In genomic region chr1:37314338-37314737, GRCm38 (mm10) we compare ENCODE assay signal across 27 mouse cellular contexts. TPM values are rescaled to one million over a fixed set of nuclear protein-coding genes. Genes with fewer than 3 reads are reported as not detected.
DNase-seq lines count a peak whose midpoint lies in the region; ATAC-seq and TF ChIP-seq lines count a peak whose summit lies in the region.
"Had no signal": no experiment of that assay in that cellular context is flagged by ENCODE, and none has a peak within 500 bp of the region (broad histone marks: within the 10 kb centered on the region; RNA-seq: fewer than 3 reads in every experiment).

No protein-coding gene starts in this region.

- no peaks in the 10 kb centered on the region for H3K36me3 ChIP-seq in heart, embryonic 16.5 days (ENCODE audit: control insufficient read depth, insufficient read depth)
- no peaks in the 10 kb centered on the region for H3K36me3 ChIP-seq in kidney, embryonic 14.5 days (ENCODE audit: control insufficient read depth, insufficient read depth, low read length)
- H3K36me3 ChIP-seq: embryonic facial prominence, embryonic 15.5 days; hindbrain, embryonic 10.5 days; intestine, embryonic 15.5 days; limb, embryonic 13.5 days; stomach, embryonic 15.5 days had no signal

- H3K9ac ChIP-seq in heart, embryonic 16.5 days (ENCODE audit: low read length): no peak overlapping the region; the same call in 1 of the 2 replicates
- H3K9ac ChIP-seq in kidney, embryonic 14.5 days (ENCODE audit: low read depth, low read length): no peak overlapping the region
- H3K9ac ChIP-seq: embryonic facial prominence, embryonic 15.5 days; intestine, embryonic 15.5 days; limb, embryonic 13.5 days; liver, embryonic 14.5 days; neural tube, embryonic 13.5 days; stomach, embryonic 15.5 days had no signal

- H3K4me3 ChIP-seq in heart, embryonic 16.5 days (ENCODE audit: low read length): no peak overlapping the region
- no peak overlapping the region for H3K4me3 ChIP-seq in bone marrow macrophage, adult 2 months (ENCODE audit: insufficient read depth, low read length)
- H3K4me3 ChIP-seq in kidney, embryonic 14.5 days (ENCODE audit: low read length): no peak overlapping the region
- H3K4me3 ChIP-seq: embryonic facial prominence, embryonic 15.5 days; hindbrain, embryonic 10.5 days; intestine, embryonic 15.5 days; limb, embryonic 13.5 days; myocyte; neural tube, embryonic 13.5 days; stomach, embryonic 15.5 days had no signal

- peaks cover 6% of the 10 kb centered on the region; the same call in 1 of the 2 replicates for H3K9me3 ChIP-seq in heart, embryonic 16.5 days (replicated peaks; ENCODE audit: control insufficient read depth, low read length)
- no peaks in the 10 kb centered on the region for H3K9me3 ChIP-seq in kidney, embryonic 14.5 days (ENCODE audit: control insufficient read depth, low read length)
- H3K9me3 ChIP-seq: embryonic facial prominence, embryonic 15.5 days; intestine, embryonic 15.5 days; stomach, embryonic 15.5 days had no signal

- intact Hi-C loops in gastrocnemius, postnatal 14 days (cut with DNase I; ENCODE audit: low total_unique reads): no loop called here
- intact Hi-C loops in gastrocnemius, postnatal 36 days (cut with DNase I): loop anchor here (5.0 kb wide), 1 partner anchor 38 kb away; no protein-coding TSS in a partner anchor

- ATAC-seq in heart, embryonic 16.5 days (replicated peaks; ENCODE audit: extremely low read depth, insufficient read depth, low FRiP score): no peak
- peak; percentile 36 for ATAC-seq in megakaryocyte, adult 5-6 weeks (ENCODE audit: poor library complexity, severe bottlenecking)
- no peak for ATAC-seq in kidney, embryonic 14.5 days (ENCODE audit: low FRiP score, low TSS enrichment)
- ATAC-seq: CD4-positive, CD25-positive, alpha-beta regulatory T cell, adult 4 months; forebrain, embryonic 16.5 days; hindbrain, embryonic 16.5 days; intestine, embryonic 15.5 days; lung, postnatal 0 days had no signal

- peaks cover 16% of the 10 kb centered on the region for H3K4me1 ChIP-seq in heart, embryonic 16.5 days (ENCODE audit: control insufficient read depth, insufficient read depth, low read length)
- peaks cover 57% of the 10 kb centered on the region for H3K4me1 ChIP-seq in bone marrow macrophage, adult 2 months (ENCODE audit: control insufficient read depth, insufficient read depth, low read length)
- peaks cover 8% of the 10 kb centered on the region; the same call in 1 of the 2 replicates for H3K4me1 ChIP-seq in kidney, embryonic 14.5 days (ENCODE audit: control insufficient read depth, insufficient read depth, low read length)
- H3K4me1 ChIP-seq: embryonic facial prominence, embryonic 15.5 days; intestine, embryonic 15.5 days had no signal

- peak; percentile 5 for DNase-seq in gastrocnemius, postnatal 14 days
- DNase-seq in gastrocnemius, postnatal 36 days: no peak
- no peak for DNase-seq in heart, adult 9 months (ENCODE audit: low spot score in 2 of 2)
- no peak for DNase-seq in frontal cortex, postnatal 10 days (ENCODE audit: low spot score in 2 of 2)
- DNase-seq: adrenal gland, postnatal 14 days; cerebellum, adult 9-10 months; kidney, postnatal 4 days; midbrain, embryonic 14.5 days; right cerebral cortex, adult 18-20 months; right cerebral cortex, postnatal 4 days; thymus, postnatal 25 days had no signal

- TF ChIP-seq POLR2A in bone marrow macrophage, adult 2 months (IDR thresholded peaks at IDR 0.05; ENCODE audit: borderline replicate concordance, low read depth, low read length): no peak

- no peak for TF ChIP-seq CTCF in bone marrow macrophage, adult 2 months (IDR thresholded peaks at IDR 0.05; ENCODE audit: low read depth, low read length)

- peak overlapping the region; percentile 1 for H3K27ac ChIP-seq in heart, embryonic 16.5 days (ENCODE audit: low read length)
- peak overlapping the region; percentile 39; the same call in 1 of the 2 replicates for H3K27ac ChIP-seq in bone marrow macrophage, adult 2 months (ENCODE audit: insufficient read depth, low read depth, low read length)
- H3K27ac ChIP-seq in kidney, embryonic 14.5 days (ENCODE audit: low read depth, low read length): no peak overlapping the region
- H3K27ac ChIP-seq: embryonic facial prominence, embryonic 15.5 days; hindbrain, embryonic 10.5 days; intestine, embryonic 15.5 days; limb, embryonic 13.5 days; liver, embryonic 14.5 days; neural tube, embryonic 13.5 days; stomach, embryonic 15.5 days had no signal

- 34% methylated on average over 7 of the region's 7 CpGs for WGBS in heart, embryonic 16.5 days
- WGBS in kidney, embryonic 14.5 days: 26% methylated on average over 7 of the region's 7 CpGs

- no peaks in the 10 kb centered on the region for H3K27me3 ChIP-seq in heart, embryonic 16.5 days (ENCODE audit: control insufficient read depth, insufficient read depth, low read length)
- H3K27me3 ChIP-seq in kidney, embryonic 14.5 days (ENCODE audit: control insufficient read depth, insufficient read depth, low read length): no peaks in the 10 kb centered on the region
- H3K27me3 ChIP-seq: embryonic facial prominence, embryonic 15.5 days; intestine, embryonic 15.5 days; limb, embryonic 13.5 days; neural tube, embryonic 13.5 days; stomach, embryonic 15.5 days had no signal

- no peak overlapping the region for H3K4me2 ChIP-seq in heart, embryonic 16.5 days (ENCODE audit: low read depth, low read length)
- no peak overlapping the region for H3K4me2 ChIP-seq in kidney, embryonic 14.5 days (replicated peaks; ENCODE audit: low read depth, low read length)
- H3K4me2 ChIP-seq: embryonic facial prominence, embryonic 15.5 days; intestine, embryonic 15.5 days; limb, embryonic 13.5 days; neural tube, embryonic 13.5 days; stomach, embryonic 15.5 days had no signal

RNA-seq across cellular contexts. Expression of gene Inpp4a, which starts 14.7 kb away (rescaled TPM):
- 10 to 100 TPM; 16.8 to 17.8 TPM for total RNA-seq in gastrocnemius, postnatal 14 days (2021)
- total RNA-seq in gastrocnemius, postnatal 36 days (2021): 10 to 100 TPM; 16.3 to 21.5 TPM
- 12.7 and 13.5 TPM in 2 replicates for polyA plus RNA-seq in heart, embryonic 16.5 days (2015; fragmentation: Nextera tagmentation; extraction: Ambion mirVana)
- 40.1 and 40.7 TPM in 2 replicates for polyA plus RNA-seq in bone marrow macrophage, adult 2 months (2012; ENCODE audit: insufficient read depth, insufficient read length, missing spikeins)
- total RNA-seq in megakaryocyte, adult 5-6 weeks (2015): 44.0 and 44.2 TPM in 2 replicates
- 23.2 and 36.3 TPM in 2 replicates for total RNA-seq in megakaryocyte, adult 5-6 weeks (2017)
- polyA plus RNA-seq in kidney, embryonic 14.5 days (2014; fragmentation: Nextera tagmentation; extraction: Ambion mirVana): 17.8 and 18.6 TPM in 2 replicates
